Mouse (Mus musculus) liver, adult 2 months (tissue): ENCODE data around the gene Tmpo. TPM values are rescaled to one million over a fixed set of nuclear protein-coding genes. Genes with fewer than 3 reads are reported as not detected.

ENCODE experiments used
- DNase-seq: peaks from one replicate; pipeline ENCODE4 v3.0.0-alpha.2; 2011; ENCODE audit warnings: low read depth, low spot score; ENCODE audit errors: extremely low read depth
- H3K27ac ChIP-seq: fragments of 200-500 bp; replicated peaks from 2 replicates; pipeline ENCODE4 v1.5.1; 2012; ENCODE audit warnings: low read depth, mild to moderate bottlenecking, control low read depth, inconsistent platforms, low read length; ENCODE audit not compliant: insufficient read depth
- H3K27me3 ChIP-seq: fragments of 200-500 bp; 2 replicates; pipeline ENCODE4 v1.6.1; 2012; ENCODE audit warnings: mild to moderate bottlenecking, moderate library complexity, low read length, inconsistent platforms; ENCODE audit not compliant: control insufficient read depth, insufficient read depth
- H3K36me3 ChIP-seq: fragments of 200-500 bp; 2 replicates; pipeline ENCODE4 v1.6.1; 2012; ENCODE audit warnings: low read length, inconsistent platforms; ENCODE audit not compliant: control insufficient read depth, insufficient read depth
- H3K4me1 ChIP-seq: fragments of 200-500 bp; 2 replicates; pipeline ENCODE4 v1.6.1; 2011; ENCODE audit warnings: low read length; ENCODE audit not compliant: control insufficient read depth, insufficient read depth
- H3K4me3 ChIP-seq: fragments of 200-500 bp; 2 replicates; pipeline ENCODE4 v1.5.1; 2011; ENCODE audit warnings: low read depth, mild to moderate bottlenecking, control low read depth, low read length, moderate library complexity; ENCODE audit not compliant: insufficient read depth
- H3K79me2 ChIP-seq: fragments of 200-500 bp; 2 replicates; pipeline ENCODE4 v1.6.1; 2012; ENCODE audit warnings: inconsistent platforms, mild to moderate bottlenecking, low read length, moderate library complexity; ENCODE audit not compliant: control insufficient read depth, insufficient read depth
- H3K9ac ChIP-seq: fragments of 200-500 bp; 2 replicates; pipeline ENCODE4 v1.6.1; 2012; ENCODE audit warnings: low read depth, mild to moderate bottlenecking, control low read depth, inconsistent platforms, low read length
- CTCF ChIP-seq: fragments of 200-500 bp; IDR thresholded peaks from 2 replicates; pipeline ENCODE4 v1.5.1; 2011; ENCODE audit warnings: low read depth, low read length, control low read depth
- POLR2A ChIP-seq: fragments of 200-500 bp; IDR thresholded peaks from 2 replicates; pipeline ENCODE4 v1.6.1; 2011; ENCODE audit warnings: low read length, control low read depth; ENCODE audit not compliant: insufficient read depth; ENCODE audit errors: extremely low read depth
- WGBS: fragments of 180-500 bp; shearing (Covaris S2); methylation state at CpG from one replicate; pipeline ENCODE4 v1.1.7; 2018; 5-methylcytosine and 5-hydroxymethylcytosine counted together
- polyA plus RNA-seq: library from polyadenylated mRNA; depleted of rRNA; stranded (reverse); fragments of >200 nt; gene quantifications from 2 replicates; pipeline ENCODE4 v1.2.3, GENCODE M21; 2012
- total RNA-seq: library from RNA; depleted of rRNA; stranded (reverse); fragments of >200 nt; gene quantifications from 2 replicates; pipeline ENCODE4 v1.2.3, GENCODE M21; 2014

The Tmpo gene
- total and polyA plus RNA-seq, 2 experiments, result 12.1 to 43.3 TPM

GRCm38 (mm10) chr10:91222398-91223236 is 41.5 kb upstream of the Tmpo start:
- TF ChIP-seq CTCF (no peak), POLR2A (no peak)
- H3K27ac ChIP-seq, result no peak overlapping the region
- no peaks in the 10 kb centered on the region for H3K79me2 ChIP-seq
- H3K4me1 ChIP-seq, result no peaks in the 10 kb centered on the region
- H3K4me3 ChIP-seq, result no peak overlapping the region
- no peaks in the 10 kb centered on the region for H3K36me3 ChIP-seq
- WGBS, result 72% methylated on average over 9 of the region's 9 CpGs
- peak; percentile 8 for DNase-seq
- no peak overlapping the region for H3K9ac ChIP-seq
- no peaks in the 10 kb centered on the region for H3K27me3 ChIP-seq

- 88% methylated on average over 11 of the region's 11 CpGs for WGBS
- H3K4me3 ChIP-seq, result no peak overlapping the region
- no peak overlapping the region for H3K27ac ChIP-seq
- H3K4me1 ChIP-seq, result no peaks in the 10 kb centered on the region
- no peaks in the 10 kb centered on the region for H3K36me3 ChIP-seq
- H3K27me3 ChIP-seq, result no peaks in the 10 kb centered on the region
- H3K79me2 ChIP-seq, result no peaks in the 10 kb centered on the region
- no peak for DNase-seq
- no peak overlapping the region for H3K9ac ChIP-seq
- TF ChIP-seq CTCF, result no peak
- no peak for TF ChIP-seq POLR2A
Measured at GRCm38 (mm10) chr10:91208899-91209667, 28.0 kb upstream of the Tmpo start.

GRCm38 (mm10) chr10:91208461-91208860 is 27.3 kb upstream of the Tmpo start:
- DNase-seq, result no peak
- TF ChIP-seq CTCF (no peak), POLR2A (no peak)
- Histone ChIP-seq H3K36me3 (no peaks in the 10 kb centered on the region), H3K27ac (no peak overlapping the region), H3K4me1 (no peaks in the 10 kb centered on the region), H3K79me2 (no peaks in the 10 kb centered on the region), H3K9ac (no peak overlapping the region), H3K4me3 (no peak overlapping the region), H3K27me3 (no peaks in the 10 kb centered on the region)
- 83% methylated on average over 9 of the region's 9 CpGs for WGBS

- TF ChIP-seq POLR2A (no peak), CTCF (no peak)
- H3K4me1 ChIP-seq, result no peaks in the 10 kb centered on the region
- DNase-seq, result peak; percentile 13
- no peak overlapping the region for H3K27ac ChIP-seq
- H3K27me3 ChIP-seq, result no peaks in the 10 kb centered on the region
- H3K79me2 ChIP-seq, result no peaks in the 10 kb centered on the region
- no peak overlapping the region for H3K9ac ChIP-seq
- no peak overlapping the region for H3K4me3 ChIP-seq
- H3K36me3 ChIP-seq, result no peaks in the 10 kb centered on the region
Measured at GRCm38 (mm10) chr10:91207275-91207674, 26.2 kb upstream of the Tmpo start.

- Histone ChIP-seq H3K4me3 (no peak overlapping the region), H3K36me3 (no peaks in the 10 kb centered on the region), H3K4me1 (no peaks in the 10 kb centered on the region), H3K27me3 (no peaks in the 10 kb centered on the region), H3K79me2 (no peaks in the 10 kb centered on the region), H3K27ac (no peak overlapping the region), H3K9ac (no peak overlapping the region)
- DNase-seq, result no peak
- 87% methylated on average over 6 of the region's 6 CpGs for WGBS
- no peak for TF ChIP-seq POLR2A
- TF ChIP-seq CTCF, result no peak
Measured at GRCm38 (mm10) chr10:91205632-91206031, 24.5 kb upstream of the Tmpo start.
